Comparison of ENCODE assay signal across 8 mouse cellular contexts in the genomic region with DNA sequence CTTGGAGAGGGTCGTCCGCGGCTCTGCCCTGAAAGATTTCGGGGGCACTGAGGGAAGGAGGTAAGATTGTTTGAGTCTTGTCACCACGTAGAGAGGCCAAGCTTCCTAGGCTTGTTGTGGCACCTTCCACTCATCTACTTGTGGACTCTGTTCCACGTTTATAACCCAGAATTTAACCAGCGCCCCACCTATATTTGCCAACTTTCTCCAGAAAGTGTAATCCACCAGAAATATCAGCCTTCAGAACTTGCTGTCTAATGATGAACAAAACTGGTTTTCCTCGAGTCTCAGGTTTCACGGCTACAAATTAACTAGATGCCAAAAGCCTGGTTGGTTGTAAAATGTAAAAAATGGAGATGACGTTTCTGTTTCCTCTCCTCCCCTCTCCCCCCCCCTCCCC. TPM values are rescaled to one million over a fixed set of nuclear protein-coding genes. Genes with fewer than 3 reads are reported as not detected.
DNase-seq lines count a peak whose midpoint lies in the region; ATAC-seq lines count a peak whose summit lies in the region.

No protein-coding gene starts in this region.

- H3K4me1 ChIP-seq in forebrain, embryonic 15.5 days, result peaks cover 24% of the 10 kb centered on the region
- peaks cover 15% of the 10 kb centered on the region for H3K4me1 ChIP-seq in liver, embryonic 12.5 days
- no peaks in the 10 kb centered on the region for H3K4me1 ChIP-seq in stomach, embryonic 14.5 days (ENCODE audit: control insufficient read depth, insufficient read depth, low read length)

- peak overlapping the region; percentile 71 for H3K9ac ChIP-seq in forebrain, embryonic 15.5 days (replicated peaks)
- H3K9ac ChIP-seq in liver, embryonic 12.5 days, result peak overlapping the region; percentile 63
- H3K9ac ChIP-seq in stomach, embryonic 14.5 days (replicated peaks; ENCODE audit: low read depth, low read length), result peak overlapping the region; percentile 40

- peak; percentile 30 for DNase-seq in retina, postnatal 1 day
- DNase-seq in retina, embryonic 14.5 days (ENCODE audit: low spot score), result no peak
- DNase-seq in right cerebral cortex, postnatal 25 days, result no peak
- DNase-seq in gastrocnemius, adult 8-10 months (ENCODE audit: low spot score in 2 of 2), result no peak

- H3K9me3 ChIP-seq in forebrain, embryonic 15.5 days, result no peaks in the 10 kb centered on the region
- no peaks in the 10 kb centered on the region for H3K9me3 ChIP-seq in liver, embryonic 12.5 days (replicated peaks)
- H3K9me3 ChIP-seq in stomach, embryonic 14.5 days (ENCODE audit: control insufficient read depth, low read depth, low read length), result no peaks in the 10 kb centered on the region

- ATAC-seq in forebrain, embryonic 15.5 days (replicated peaks), result no peak
- ATAC-seq in liver, embryonic 12.5 days, result 0 out of 2 replicates have a peak, but pooled peaks have one; percentile 2
- ATAC-seq in stomach, embryonic 14.5 days (ENCODE audit: insufficient number of reproducible peaks, insufficient read depth, low FRiP score, low read depth), result peak; percentile 64
- no peak for ATAC-seq in granulocyte monocyte progenitor cell, adult 5-6 weeks (replicated peaks; ENCODE audit: poor library complexity, severe bottlenecking)

- H3K36me3 ChIP-seq in forebrain, embryonic 15.5 days, result peaks cover 22% of the 10 kb centered on the region
- H3K36me3 ChIP-seq in liver, embryonic 12.5 days, result no peaks in the 10 kb centered on the region
- peaks cover 3% of the 10 kb centered on the region; the same call in 1 of the 2 replicates for H3K36me3 ChIP-seq in stomach, embryonic 14.5 days (ENCODE audit: control insufficient read depth, insufficient read depth, low read length)

- H3K27ac ChIP-seq in forebrain, embryonic 15.5 days (replicated peaks), result peak overlapping the region; percentile 84
- H3K27ac ChIP-seq in liver, embryonic 12.5 days, result no peak overlapping the region
- peak overlapping the region; percentile 87 for H3K27ac ChIP-seq in stomach, embryonic 14.5 days (ENCODE audit: low read length)

- peak overlapping the region; percentile 81 for H3K4me2 ChIP-seq in forebrain, embryonic 15.5 days (replicated peaks)
- H3K4me2 ChIP-seq in liver, embryonic 12.5 days, result peak overlapping the region; percentile 86
- H3K4me2 ChIP-seq in stomach, embryonic 14.5 days (replicated peaks; ENCODE audit: low read depth, low read length), result peak overlapping the region; percentile 86

- WGBS in forebrain, embryonic 15.5 days, result 3% methylated on average over 10 of the region's 10 CpGs
- WGBS in liver, embryonic 12.5 days (ENCODE audit: insufficient replicate concordance), result 6% methylated on average over 10 of the region's 10 CpGs
- 2% methylated on average over 8 of the region's 10 CpGs for WGBS in stomach, embryonic 14.5 days

- H3K4me3 ChIP-seq in forebrain, embryonic 15.5 days, result peak overlapping the region; percentile 60
- peak overlapping the region; percentile 61 for H3K4me3 ChIP-seq in liver, embryonic 12.5 days
- peak overlapping the region; percentile 52 for H3K4me3 ChIP-seq in stomach, embryonic 14.5 days (ENCODE audit: low read depth, low read length)

- H3K27me3 ChIP-seq in forebrain, embryonic 15.5 days, result no peaks in the 10 kb centered on the region
- H3K27me3 ChIP-seq in liver, embryonic 12.5 days (replicated peaks), result peaks cover 5% of the 10 kb centered on the region; the same call in 1 of the 2 replicates
- no peaks in the 10 kb centered on the region for H3K27me3 ChIP-seq in stomach, embryonic 14.5 days (ENCODE audit: control insufficient read depth, insufficient read depth, low read length)

RNA-seq across cellular contexts. Expression of a gene that starts 0.4 kb away (rescaled TPM):
- 35.4 and 38.3 TPM in 2 replicates for polyA plus RNA-seq in forebrain, embryonic 15.5 days (2015; fragmentation: Nextera tagmentation; extraction: Ambion mirVana)
- 0.80 and 0.95 TPM in 2 replicates for polyA plus RNA-seq in liver, embryonic 12.5 days (2016; fragmentation: Nextera tagmentation; extraction: Ambion mirVana)
- polyA plus RNA-seq in stomach, embryonic 14.5 days (2014; fragmentation: Nextera tagmentation; extraction: Ambion mirVana), result 12.3 and 13.2 TPM in 2 replicates
- 0.39 and 1.7 TPM in 2 replicates for total RNA-seq in granulocyte monocyte progenitor cell, adult 5-6 weeks (2014; fragmentation: Nextera tagmentation)
- total RNA-seq in granulocyte monocyte progenitor cell, adult 5-6 weeks (2017), result 0.60 and 0.67 TPM in 2 replicates
- 10 to 100 TPM in 3 of 4 experiments, 1 to 10 TPM in 1; 7.3 to 18.4 (median 14.0) TPM for total RNA-seq in gastrocnemius, adult 8-10 months (2022)

RNA-seq across cellular contexts. Expression of a gene that starts 0.6 kb away (rescaled TPM):
- polyA plus RNA-seq in forebrain, embryonic 15.5 days (2015; fragmentation: Nextera tagmentation; extraction: Ambion mirVana), result 0.57 and 0.61 TPM in 2 replicates
- polyA plus RNA-seq in liver, embryonic 12.5 days (2016; fragmentation: Nextera tagmentation; extraction: Ambion mirVana), result 0.05 TPM in 1 of 2 replicates, not detected in the other
- polyA plus RNA-seq in stomach, embryonic 14.5 days (2014; fragmentation: Nextera tagmentation; extraction: Ambion mirVana), result 0.12 and 0.13 TPM in 2 replicates
- total RNA-seq in granulocyte monocyte progenitor cell, adult 5-6 weeks (2014; fragmentation: Nextera tagmentation), result not detected in 2 replicates
- not detected in 2 replicates for total RNA-seq in granulocyte monocyte progenitor cell, adult 5-6 weeks (2017)
- total RNA-seq in gastrocnemius, adult 8-10 months (2022), result under 1 TPM; 0.11 to 0.36 (median 0.15) TPM

RNA-seq across cellular contexts. Expression of a gene that starts 19.0 kb away (rescaled TPM):
- polyA plus RNA-seq in forebrain, embryonic 15.5 days (2015; fragmentation: Nextera tagmentation; extraction: Ambion mirVana), result 13.2 and 13.7 TPM in 2 replicates
- 0.86 and 1.2 TPM in 2 replicates for polyA plus RNA-seq in liver, embryonic 12.5 days (2016; fragmentation: Nextera tagmentation; extraction: Ambion mirVana)
- polyA plus RNA-seq in stomach, embryonic 14.5 days (2014; fragmentation: Nextera tagmentation; extraction: Ambion mirVana), result 3.7 and 4.1 TPM in 2 replicates
- 1.2 and 2.1 TPM in 2 replicates for total RNA-seq in granulocyte monocyte progenitor cell, adult 5-6 weeks (2014; fragmentation: Nextera tagmentation)
- 2.4 and 2.8 TPM in 2 replicates for total RNA-seq in granulocyte monocyte progenitor cell, adult 5-6 weeks (2017)
- 10 to 100 TPM; 19.5 to 24.6 (median 21.4) TPM for total RNA-seq in gastrocnemius, adult 8-10 months (2022)

RNA-seq across cellular contexts. Expression of a gene that starts 31.8 kb away (rescaled TPM):
- polyA plus RNA-seq in forebrain, embryonic 15.5 days (2015; fragmentation: Nextera tagmentation; extraction: Ambion mirVana), result 11.9 and 14.6 TPM in 2 replicates
- polyA plus RNA-seq in liver, embryonic 12.5 days (2016; fragmentation: Nextera tagmentation; extraction: Ambion mirVana), result 0.15 and 0.20 TPM in 2 replicates
- 0.39 and 0.69 TPM in 2 replicates for polyA plus RNA-seq in stomach, embryonic 14.5 days (2014; fragmentation: Nextera tagmentation; extraction: Ambion mirVana)
- total RNA-seq in granulocyte monocyte progenitor cell, adult 5-6 weeks (2014; fragmentation: Nextera tagmentation), result 0.19 TPM in 1 of 2 replicates, not detected in the other
- not detected in 2 replicates for total RNA-seq in granulocyte monocyte progenitor cell, adult 5-6 weeks (2017)
- 1 to 10 TPM in 2 of 4 experiments, under 1 TPM in 2; 0.75 to 1.6 (median 1.0) TPM for total RNA-seq in gastrocnemius, adult 8-10 months (2022)

RNA-seq across cellular contexts. Expression of a gene that starts 36.5 kb away (rescaled TPM):
- 14.1 and 15.3 TPM in 2 replicates for polyA plus RNA-seq in forebrain, embryonic 15.5 days (2015; fragmentation: Nextera tagmentation; extraction: Ambion mirVana)
- polyA plus RNA-seq in liver, embryonic 12.5 days (2016; fragmentation: Nextera tagmentation; extraction: Ambion mirVana), result 14.0 and 14.5 TPM in 2 replicates
- 38.9 and 42.2 TPM in 2 replicates for polyA plus RNA-seq in stomach, embryonic 14.5 days (2014; fragmentation: Nextera tagmentation; extraction: Ambion mirVana)
- 69.5 and 77.3 TPM in 2 replicates for total RNA-seq in granulocyte monocyte progenitor cell, adult 5-6 weeks (2014; fragmentation: Nextera tagmentation)
- total RNA-seq in granulocyte monocyte progenitor cell, adult 5-6 weeks (2017), result 46.0 and 51.7 TPM in 2 replicates
- 10 to 100 TPM; 11.6 to 17.3 (median 13.2) TPM for total RNA-seq in gastrocnemius, adult 8-10 months (2022)

Comparison
In these comparisons a context has a peak if more than half of its experiments do, and no peak if none do; other contexts are left out.
1. ATAC-seq: peak in liver, embryonic 12.5 days (single experiment) and stomach, embryonic 14.5 days (single experiment); none in forebrain, embryonic 15.5 days (single experiment) and granulocyte monocyte progenitor cell, adult 5-6 weeks (single experiment).
2. Peak in every context shown above with its lines, with median percentiles within 50 percentile points of each other: H3K4me2 ChIP-seq, H3K4me3 ChIP-seq and H3K9ac ChIP-seq.